Mouse (Mus musculus): Measurements from ENCODE around the gene Cplx2. TPM values are rescaled to one million over a fixed set of nuclear protein-coding genes. Genes with fewer than 3 reads are reported as not detected.

Gene Cplx2
- polyA plus RNA-seq, 1 experiment: 13.2 TPM

DNA sequence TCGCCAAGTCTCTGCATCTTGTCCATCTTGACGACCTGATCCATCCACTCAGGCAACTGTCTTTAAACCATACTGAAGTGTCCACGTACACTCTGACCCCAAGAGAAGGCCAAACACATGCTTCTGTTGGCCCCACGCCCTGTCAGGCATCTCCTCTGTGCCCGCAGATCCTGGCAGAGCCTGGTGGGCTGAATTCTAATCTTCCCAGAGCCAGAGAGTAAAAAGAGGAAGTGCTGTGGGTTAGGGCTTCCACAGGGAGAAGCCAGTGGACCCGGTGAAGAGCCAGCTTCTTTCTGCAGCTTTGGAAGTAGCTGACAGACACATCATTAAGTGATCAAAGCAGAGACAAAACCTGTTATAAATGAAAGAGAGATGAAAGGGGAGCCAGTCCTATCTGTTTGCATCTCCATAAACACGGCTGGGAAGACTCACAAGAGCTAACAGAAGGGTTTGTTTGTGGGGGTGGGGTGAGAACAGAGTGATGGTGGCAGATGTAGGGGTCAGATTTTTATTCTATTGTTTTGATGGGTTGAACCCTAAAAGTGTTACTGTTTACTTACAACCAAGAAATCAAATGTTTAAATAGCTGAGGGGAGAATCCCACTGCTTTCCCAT is 29.5 kb downstream of the Cplx2 start:
- Histone ChIP-seq H3K4me3 (ENCODE audit: insufficient read depth, low read length) (no peak overlapping the region), H3K4me1 (ENCODE audit: control insufficient read depth, insufficient read depth, low read length) (no peaks in the 10 kb centered on the region), H3K27ac (ENCODE audit: insufficient read depth, low read length) (no peak overlapping the region)
- TF ChIP-seq POLR2A (IDR thresholded peaks at IDR 0.05; ENCODE audit: low read depth, low read length) (no peak), CTCF (IDR thresholded peaks at IDR 0.05; ENCODE audit: borderline replicate concordance, insufficient read depth, low read length) (no peak)

GRCm38 (mm10) chr13:54401180-54401569 is 30.0 kb downstream of the Cplx2 start:
- H3K4me3 ChIP-seq (ENCODE audit: insufficient read depth, low read length): no peak overlapping the region
- H3K27ac ChIP-seq (ENCODE audit: insufficient read depth, low read length): no peak overlapping the region
- H3K4me1 ChIP-seq (ENCODE audit: control insufficient read depth, insufficient read depth, low read length): no peaks in the 10 kb centered on the region
- TF ChIP-seq CTCF (IDR thresholded peaks at IDR 0.05; ENCODE audit: borderline replicate concordance, insufficient read depth, low read length) (no peak), POLR2A (IDR thresholded peaks at IDR 0.05; ENCODE audit: low read depth, low read length) (no peak)

DNA sequence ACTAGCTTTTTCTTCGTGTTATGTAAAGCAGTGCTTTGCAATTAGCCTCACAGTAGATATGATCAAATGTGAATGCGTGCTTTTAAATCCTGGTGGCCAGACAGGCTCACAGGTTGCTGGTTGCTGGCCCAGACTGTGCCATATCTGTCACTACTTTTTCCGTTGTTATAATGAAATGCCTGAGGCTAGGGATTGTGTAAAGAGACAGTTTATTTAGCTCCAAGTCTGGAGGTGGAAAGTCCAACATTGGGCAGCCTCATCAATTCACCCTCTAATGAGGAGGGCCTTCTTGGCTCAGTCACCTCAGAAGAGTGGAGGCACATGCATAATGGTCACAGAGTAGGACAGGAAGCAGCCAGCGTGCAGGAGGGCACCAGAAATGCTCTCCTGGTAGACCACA is 31.2 kb downstream of the Cplx2 start:
- Histone ChIP-seq H3K4me1 (ENCODE audit: control insufficient read depth, insufficient read depth, low read length) (no peaks in the 10 kb centered on the region), H3K27ac (ENCODE audit: insufficient read depth, low read length) (no peak overlapping the region), H3K4me3 (ENCODE audit: insufficient read depth, low read length) (no peak overlapping the region)
- TF ChIP-seq POLR2A (IDR thresholded peaks at IDR 0.05; ENCODE audit: low read depth, low read length) (no peak), CTCF (IDR thresholded peaks at IDR 0.05; ENCODE audit: borderline replicate concordance, insufficient read depth, low read length) (no peak)

DNA sequence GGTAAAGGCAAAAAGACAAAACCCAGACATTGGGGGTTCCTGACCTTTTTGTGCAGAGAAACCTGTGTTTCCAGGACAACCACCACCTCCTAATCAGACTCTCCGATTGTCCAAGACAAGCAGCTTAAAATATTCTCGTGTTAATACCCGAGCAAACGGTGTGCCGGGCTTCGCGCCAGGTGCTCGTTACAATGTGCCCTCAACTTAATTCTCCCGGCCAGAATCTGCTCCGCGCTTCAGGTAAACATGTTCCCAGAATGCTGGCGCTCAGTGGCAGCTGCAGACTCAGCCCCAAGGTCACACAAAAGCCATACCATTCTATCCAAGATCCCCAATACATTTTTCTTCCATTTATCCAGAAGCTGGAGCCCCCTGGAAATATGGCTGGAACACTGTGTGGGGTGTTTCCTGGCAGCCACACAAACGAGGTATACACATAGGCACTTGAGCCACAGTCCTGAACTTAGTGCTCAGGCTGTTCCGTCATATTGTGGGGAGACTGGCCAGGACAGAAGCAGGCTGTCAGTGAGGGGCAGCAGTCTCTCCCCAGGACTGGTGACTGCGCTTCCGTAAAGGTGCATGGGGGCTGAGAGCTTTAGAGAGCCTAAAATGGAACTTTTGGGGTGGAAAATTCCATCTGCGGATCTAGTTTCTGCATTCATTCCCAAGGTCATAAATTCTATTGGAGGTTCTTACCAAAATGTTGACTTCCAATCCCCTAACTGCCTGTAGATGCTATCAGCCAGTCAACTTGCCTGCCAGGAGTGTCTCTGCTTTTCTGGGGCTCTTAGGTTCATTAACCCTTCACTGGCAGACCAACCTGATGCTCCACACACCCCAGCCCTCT is 32.3 kb downstream of the Cplx2 start:
- Histone ChIP-seq H3K4me1 (ENCODE audit: control insufficient read depth, insufficient read depth, low read length) (no peaks in the 10 kb centered on the region), H3K4me3 (ENCODE audit: insufficient read depth, low read length) (no peak overlapping the region), H3K27ac (ENCODE audit: insufficient read depth, low read length) (no peak overlapping the region)
- TF ChIP-seq CTCF (IDR thresholded peaks at IDR 0.05; ENCODE audit: borderline replicate concordance, insufficient read depth, low read length) (no peak), POLR2A (IDR thresholded peaks at IDR 0.05; ENCODE audit: low read depth, low read length) (no peak)

- H3K27ac ChIP-seq (ENCODE audit: insufficient read depth, low read length): no peak overlapping the region
- no peak overlapping the region for H3K4me3 ChIP-seq (ENCODE audit: insufficient read depth, low read length)
- TF ChIP-seq POLR2A (IDR thresholded peaks at IDR 0.05; ENCODE audit: low read depth, low read length) (no peak), CTCF (IDR thresholded peaks at IDR 0.05; ENCODE audit: borderline replicate concordance, insufficient read depth, low read length) (no peak)
- no peaks in the 10 kb centered on the region for H3K4me1 ChIP-seq (ENCODE audit: control insufficient read depth, insufficient read depth, low read length)
Observed at GRCm38 (mm10) chr13:54404205-54404604, 33.1 kb downstream of the Cplx2 start.

GRCm38 (mm10) chr13:54405805-54406204 is 34.7 kb downstream of the Cplx2 start:
- no peak for TF ChIP-seq POLR2A (IDR thresholded peaks at IDR 0.05; ENCODE audit: low read depth, low read length)
- TF ChIP-seq CTCF (IDR thresholded peaks at IDR 0.05; ENCODE audit: borderline replicate concordance, insufficient read depth, low read length): no peak
- Histone ChIP-seq H3K4me1 (ENCODE audit: control insufficient read depth, insufficient read depth, low read length) (no peaks in the 10 kb centered on the region), H3K4me3 (ENCODE audit: insufficient read depth, low read length) (no peak overlapping the region), H3K27ac (ENCODE audit: insufficient read depth, low read length) (no peak overlapping the region)

DNA sequence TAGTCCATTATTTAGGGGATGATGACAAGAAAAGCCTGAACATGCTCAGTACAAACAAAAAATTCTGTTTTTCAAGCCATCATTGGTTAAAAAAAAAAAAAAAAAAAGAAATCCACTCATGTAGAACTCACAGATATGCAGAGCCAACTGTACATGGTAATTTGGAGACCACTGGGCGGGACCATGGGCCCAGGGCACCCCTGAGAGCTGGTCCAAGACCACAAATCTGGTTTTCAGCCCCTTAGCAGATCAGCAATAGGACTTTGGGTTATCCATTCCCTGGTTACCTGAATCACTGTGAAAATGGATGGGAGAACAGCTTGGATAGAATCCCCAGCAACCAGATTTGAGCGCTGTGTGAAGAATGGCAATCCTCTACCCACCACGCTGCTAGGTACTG is 40.5 kb downstream of the Cplx2 start:
- no peak overlapping the region for H3K27ac ChIP-seq (ENCODE audit: insufficient read depth, low read length)
- no peaks in the 10 kb centered on the region for H3K4me1 ChIP-seq (ENCODE audit: control insufficient read depth, insufficient read depth, low read length)
- TF ChIP-seq CTCF (IDR thresholded peaks at IDR 0.05; ENCODE audit: borderline replicate concordance, insufficient read depth, low read length) (no peak), POLR2A (IDR thresholded peaks at IDR 0.05; ENCODE audit: low read depth, low read length) (no peak)

DNA sequence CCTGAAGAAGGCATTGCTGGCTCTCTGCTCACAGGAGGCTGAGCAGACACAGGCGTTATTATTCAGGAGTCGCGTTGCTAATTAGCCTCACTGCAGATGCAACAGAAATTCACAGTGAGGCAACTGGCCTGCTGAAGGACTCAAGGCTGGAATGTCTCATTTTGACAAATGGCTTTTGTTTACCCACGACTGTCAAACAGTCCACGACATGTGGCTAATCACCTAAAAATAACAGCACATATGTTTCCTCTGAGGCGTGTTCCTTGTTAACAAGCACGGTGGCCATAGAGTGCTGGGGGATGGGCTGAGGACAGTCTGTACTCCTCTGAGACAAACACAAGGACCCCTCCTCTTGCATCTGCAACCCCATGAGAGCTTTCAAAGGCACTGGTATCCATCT is 41.1 kb downstream of the Cplx2 start:
- H3K27ac ChIP-seq (ENCODE audit: insufficient read depth, low read length): no peak overlapping the region
- TF ChIP-seq POLR2A (IDR thresholded peaks at IDR 0.05; ENCODE audit: low read depth, low read length): no peak
- TF ChIP-seq CTCF (IDR thresholded peaks at IDR 0.05; ENCODE audit: borderline replicate concordance, insufficient read depth, low read length): no peak
- H3K4me3 ChIP-seq (ENCODE audit: insufficient read depth, low read length): no peak overlapping the region
- no peaks in the 10 kb centered on the region for H3K4me1 ChIP-seq (ENCODE audit: control insufficient read depth, insufficient read depth, low read length)

More for the DNA sequence above, 40.5 kb downstream of the Cplx2 start:
- H3K4me3 ChIP-seq (ENCODE audit: insufficient read depth, low read length): no peak overlapping the region

- TF ChIP-seq POLR2A (IDR thresholded peaks at IDR 0.05; ENCODE audit: low read depth, low read length) (no peak), CTCF (IDR thresholded peaks at IDR 0.05; ENCODE audit: borderline replicate concordance, insufficient read depth, low read length) (no peak)
- no peak overlapping the region for H3K4me3 ChIP-seq (ENCODE audit: insufficient read depth, low read length)
- no peak overlapping the region for H3K27ac ChIP-seq (ENCODE audit: insufficient read depth, low read length)
- no peaks in the 10 kb centered on the region for H3K4me1 ChIP-seq (ENCODE audit: control insufficient read depth, insufficient read depth, low read length)
Observed at GRCm38 (mm10) chr13:54412721-54413120, 41.6 kb downstream of the Cplx2 start.

DNA sequence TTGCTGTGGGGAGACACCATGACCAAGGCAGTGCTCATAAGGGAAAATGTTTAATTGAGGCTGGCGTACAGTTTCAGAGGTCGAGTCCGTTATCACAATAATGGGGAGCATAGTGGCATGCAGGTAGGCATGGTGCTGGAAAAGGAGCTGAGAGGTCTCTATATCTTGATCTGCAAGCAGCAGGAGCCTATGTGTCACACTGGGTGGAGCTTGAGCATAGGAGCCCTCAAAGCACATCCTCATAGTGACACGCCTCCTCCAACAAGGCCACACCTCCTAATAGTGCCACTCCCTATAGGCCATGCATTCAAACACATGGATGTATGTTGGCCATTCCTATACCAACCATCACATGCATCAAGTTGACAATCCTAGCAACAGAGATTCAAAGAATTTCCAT is 43.9 kb downstream of the Cplx2 start:
- Histone ChIP-seq H3K4me3 (ENCODE audit: insufficient read depth, low read length) (no peak overlapping the region), H3K27ac (ENCODE audit: insufficient read depth, low read length) (no peak overlapping the region), H3K4me1 (ENCODE audit: control insufficient read depth, insufficient read depth, low read length) (no peaks in the 10 kb centered on the region)
- TF ChIP-seq CTCF (IDR thresholded peaks at IDR 0.05; ENCODE audit: borderline replicate concordance, insufficient read depth, low read length): no peak
- TF ChIP-seq POLR2A (IDR thresholded peaks at IDR 0.05; ENCODE audit: low read depth, low read length): no peak

All from embryonic fibroblast, embryonic 13.5 days (primary cell).